Mouse (Mus musculus) heart, adult 2 months (tissue): ENCODE results near the gene Ret.

ENCODE experiments used
- CTCF ChIP-seq: fragments of 200-600 bp; IDR thresholded peaks from 2 replicates; pipeline ENCODE4 v1.8.1; 2022; ENCODE audit warnings: antibody characterized with exemption, mild to moderate bottlenecking, moderate library complexity
- POLR2A ChIP-seq: fragments of 200-500 bp; IDR thresholded peaks from 2 replicates; pipeline ENCODE4 v1.6.1; 2011; ENCODE audit warnings: mild to moderate bottlenecking, low read depth, low read length, control low read depth; ENCODE audit not compliant: insufficient read depth

DNA sequence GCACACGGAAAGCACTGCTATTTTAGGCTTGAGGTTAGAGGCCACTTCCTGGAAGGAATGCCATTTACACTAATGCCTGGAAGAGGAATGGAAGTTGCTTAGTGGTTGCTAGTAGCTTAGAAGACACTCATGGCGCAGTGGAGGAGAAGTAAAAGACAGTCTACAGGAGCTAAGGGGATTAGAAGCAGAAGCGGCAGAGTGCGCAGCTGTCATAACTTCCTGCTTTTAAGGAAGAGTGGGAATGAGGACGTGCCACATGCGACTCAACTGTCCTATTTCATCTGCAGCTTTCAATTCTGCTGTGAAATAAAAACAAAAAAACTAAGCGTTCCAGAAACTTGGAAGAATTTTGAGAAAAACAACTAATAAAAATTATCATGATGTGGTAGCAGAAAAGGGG, 70.3 kb downstream of the Ret start:
- TF ChIP-seq POLR2A (no peak), CTCF (no peak)
